Mouse (Mus musculus) midbrain, embryonic 12.5 days (tissue): ENCODE measurements around the gene Lsm12. TPM values are rescaled to one million over a fixed set of nuclear protein-coding genes. Genes with fewer than 3 reads are reported as not detected.

ENCODE experiments used
- ATAC-seq: fragments of 200-750 bp; cut with Nextera tagmentation; 2 replicates; pipeline ENCODE4 v1.8.0; 2017; ENCODE audit warnings: low read depth, moderate TSS enrichment, moderate library complexity; ENCODE audit not compliant: low FRiP score
- H3K27ac ChIP-seq: fragments of 300-500 bp; sonication (generic); replicated peaks from 2 replicates; pipeline ENCODE4 v1.5.1; 2016; ENCODE audit warnings: mild to moderate bottlenecking
- H3K27me3 ChIP-seq: fragments of 300-500 bp; sonication (generic); 2 replicates; pipeline ENCODE4 v1.6.1; 2016; ENCODE audit warnings: mild to moderate bottlenecking
- H3K36me3 ChIP-seq: fragments of 300-500 bp; sonication (generic); 2 replicates; pipeline ENCODE4 v1.6.1; 2016
- H3K4me1 ChIP-seq: fragments of 300-500 bp; sonication (generic); 2 replicates; pipeline ENCODE4 v1.6.1; 2016
- H3K4me2 ChIP-seq: fragments of 300-500 bp; sonication (generic); replicated peaks from 2 replicates; pipeline ENCODE4 v1.6.1; 2016; ENCODE audit warnings: mild to moderate bottlenecking, moderate library complexity
- H3K4me3 ChIP-seq: fragments of 300-500 bp; sonication (generic); 2 replicates; pipeline ENCODE4 v1.5.1; 2016; ENCODE audit warnings: mild to moderate bottlenecking
- H3K9ac ChIP-seq: fragments of 300-500 bp; sonication (generic); replicated peaks from 2 replicates; pipeline ENCODE4 v1.6.1; 2016; ENCODE audit warnings: mild to moderate bottlenecking, moderate library complexity
- H3K9me3 ChIP-seq: fragments of 300-500 bp; sonication (generic); 2 replicates; pipeline ENCODE4 v1.6.1; 2016; ENCODE audit warnings: mild to moderate bottlenecking
- WGBS: fragments of 180-500 bp; shearing (Covaris S2); methylation state at CpG from one replicate; pipeline ENCODE4 v1.1.7; 2016; 5-methylcytosine and 5-hydroxymethylcytosine counted together
- polyA plus RNA-seq: library from polyadenylated mRNA; unstranded; fragments of >200 nt; fragmentation: Nextera tagmentation; extraction: Ambion mirVana; gene quantifications from 2 replicates; pipeline ENCODE4 v1.2.1, GENCODE M21; 2016

Lsm12 gene
- polyA plus RNA-seq: 112 and 119 TPM in 2 replicates

DNA sequence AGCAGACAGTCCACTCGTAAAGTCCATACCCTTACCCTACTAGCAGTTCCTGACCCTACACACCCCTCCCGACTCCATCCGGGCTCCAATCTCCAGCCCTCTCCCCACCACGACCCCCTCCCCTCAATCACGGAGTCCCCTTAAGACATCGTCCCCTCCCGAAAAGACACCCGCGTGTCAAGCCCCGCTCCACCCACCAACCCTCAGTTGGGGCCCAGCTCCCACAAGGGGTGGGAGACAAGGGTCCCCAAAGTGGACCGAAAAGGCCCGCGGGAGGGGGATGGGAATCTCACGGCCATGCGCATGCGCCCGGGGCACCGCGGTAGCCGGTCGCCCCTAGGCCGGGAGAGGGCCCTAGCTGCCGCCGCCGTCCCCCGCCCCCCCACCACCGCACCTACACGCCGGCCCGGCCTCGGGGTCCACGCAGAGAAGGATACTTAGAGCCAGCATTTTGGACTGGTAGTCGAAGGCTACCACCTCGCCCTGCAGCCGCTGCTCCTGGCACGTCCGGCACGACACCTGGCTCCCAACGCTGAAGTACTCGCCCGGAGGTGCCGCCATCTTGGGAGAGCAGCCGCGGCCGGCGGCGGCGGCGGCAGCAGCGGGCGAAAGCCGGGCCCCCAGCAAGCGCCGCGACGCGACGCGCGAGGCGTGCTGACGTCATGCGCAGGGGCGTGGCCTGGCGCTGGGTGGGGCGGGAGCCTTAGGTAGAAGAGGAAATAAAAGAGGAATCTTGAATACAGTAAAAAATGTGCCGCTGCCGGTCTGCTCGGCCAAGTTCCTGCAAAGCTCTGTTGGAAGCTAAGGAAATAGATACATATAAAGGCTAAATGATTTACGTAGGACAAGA lies at the start of gene Lsm12:
Gene Lsm12, minus strand, starts transcription at position 651 of the 850 bp plus-strand sequence.
- peak within 1 kb of the TSS; percentile 88 for H3K4me3 ChIP-seq
- no peaks in the 10 kb centered on the region for H3K27me3 ChIP-seq
- H3K4me1 ChIP-seq: peaks cover 21% of the 10 kb centered on the region
- no peaks in the 10 kb centered on the region for H3K9me3 ChIP-seq
- peak within 1 kb of the TSS; percentile 94 for H3K27ac ChIP-seq
- peaks cover 26% of the 10 kb centered on the region for H3K36me3 ChIP-seq
- peak within 1 kb of the TSS; percentile 84 for H3K4me2 ChIP-seq
- ATAC-seq: peak; percentile 88
- under 1% methylated on average over 63 of the region's 70 CpGs for WGBS
- H3K9ac ChIP-seq: peak within 1 kb of the TSS; percentile 91

DNA sequence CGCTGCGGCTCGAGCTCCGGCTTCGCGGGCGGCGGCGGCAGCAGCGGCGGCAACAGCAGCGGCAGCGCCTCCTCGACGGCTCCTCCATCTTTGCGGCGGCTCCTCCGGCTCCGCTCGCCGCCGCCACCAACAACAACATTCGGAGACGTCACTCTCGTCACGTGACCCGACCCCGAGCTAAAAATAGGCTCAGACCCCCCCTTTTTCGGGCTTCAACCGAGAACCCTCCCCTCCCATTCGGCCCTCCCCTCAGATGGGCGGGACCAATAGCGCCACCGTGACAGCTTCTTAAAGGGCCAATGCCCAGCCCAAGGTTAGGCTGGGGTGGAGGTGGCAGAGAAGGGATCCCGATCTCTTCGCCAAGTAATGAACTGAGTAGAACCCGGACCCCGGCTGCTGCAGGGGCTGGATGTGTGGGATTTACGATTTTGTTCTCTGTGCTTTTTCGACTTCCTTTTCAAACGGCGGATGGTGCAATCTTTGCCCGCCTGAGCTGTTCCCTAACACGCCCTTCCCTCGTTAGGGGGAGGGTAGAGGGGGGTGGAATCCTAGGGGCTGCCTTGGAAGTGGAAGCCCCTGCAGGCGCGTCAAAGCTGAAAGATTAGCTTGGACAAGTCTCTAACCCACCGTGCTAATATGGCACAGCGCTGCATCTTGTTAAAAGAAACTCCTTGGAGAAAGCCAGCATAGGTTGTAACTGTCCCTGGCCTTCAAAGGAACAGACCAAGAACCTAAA lies 45.1 kb upstream of the Lsm12 start, which contains the start of gene Hdac5:
Gene Hdac5, minus strand, starts transcription at position 161 of the 736 bp plus-strand sequence.
- Histone ChIP-seq H3K9me3 (no peaks in the 10 kb centered on the region), H3K27me3 (no peaks in the 10 kb centered on the region), H3K4me3 (peak within 1 kb of the TSS; percentile 95), H3K9ac (peak within 1 kb of the TSS; percentile 91), H3K27ac (peak within 1 kb of the TSS; percentile 95), H3K4me2 (peak within 1 kb of the TSS; percentile 80), H3K4me1 (peaks cover 43% of the 10 kb centered on the region), H3K36me3 (no peaks in the 10 kb centered on the region)
- peak; percentile 82 for ATAC-seq
- WGBS: under 1% methylated on average over 44 of the region's 49 CpGs

DNA sequence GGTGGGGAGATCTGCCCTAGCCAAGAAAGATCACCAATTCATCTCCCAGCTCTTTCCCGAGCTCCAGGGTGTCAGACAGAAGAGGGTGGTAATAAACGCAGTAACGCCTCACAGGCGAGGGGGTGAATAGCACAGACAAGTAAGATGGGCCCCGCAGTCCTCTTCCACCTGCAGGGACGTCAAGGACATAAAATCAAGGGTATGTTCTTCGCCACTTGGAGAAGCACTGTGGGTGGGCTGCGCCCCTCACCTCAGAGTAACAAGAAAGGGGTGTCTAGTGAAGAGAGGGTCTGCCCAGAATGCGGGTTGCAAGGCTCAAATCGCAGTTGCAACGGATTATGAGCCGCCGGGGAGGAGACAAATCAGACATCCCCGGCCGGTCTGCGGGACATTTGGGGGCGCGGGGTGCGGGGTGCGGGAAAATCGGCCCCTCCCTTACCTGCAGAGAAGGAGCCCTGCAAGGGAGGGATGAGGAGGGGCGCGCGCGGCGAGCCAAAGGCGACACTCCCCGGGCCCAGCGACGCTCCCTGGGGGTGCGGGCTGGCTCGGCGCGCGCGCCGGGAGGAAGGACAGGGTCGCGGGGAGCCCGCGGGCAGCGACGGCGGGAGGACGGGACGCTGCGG lies 44.3 kb upstream of the Lsm12 start:
- Histone ChIP-seq H3K4me3 (peak overlapping the region; percentile 95), H3K4me1 (peaks cover 50% of the 10 kb centered on the region), H3K36me3 (no peaks in the 10 kb centered on the region), H3K27me3 (no peaks in the 10 kb centered on the region), H3K9me3 (no peaks in the 10 kb centered on the region), H3K27ac (peak overlapping the region; percentile 95), H3K9ac (peak overlapping the region; percentile 91), H3K4me2 (peak overlapping the region; percentile 80)
- WGBS: under 1% methylated on average over 47 of the region's 47 CpGs
- peak; percentile 16; the same call in 1 of the 2 replicates for ATAC-seq

DNA sequence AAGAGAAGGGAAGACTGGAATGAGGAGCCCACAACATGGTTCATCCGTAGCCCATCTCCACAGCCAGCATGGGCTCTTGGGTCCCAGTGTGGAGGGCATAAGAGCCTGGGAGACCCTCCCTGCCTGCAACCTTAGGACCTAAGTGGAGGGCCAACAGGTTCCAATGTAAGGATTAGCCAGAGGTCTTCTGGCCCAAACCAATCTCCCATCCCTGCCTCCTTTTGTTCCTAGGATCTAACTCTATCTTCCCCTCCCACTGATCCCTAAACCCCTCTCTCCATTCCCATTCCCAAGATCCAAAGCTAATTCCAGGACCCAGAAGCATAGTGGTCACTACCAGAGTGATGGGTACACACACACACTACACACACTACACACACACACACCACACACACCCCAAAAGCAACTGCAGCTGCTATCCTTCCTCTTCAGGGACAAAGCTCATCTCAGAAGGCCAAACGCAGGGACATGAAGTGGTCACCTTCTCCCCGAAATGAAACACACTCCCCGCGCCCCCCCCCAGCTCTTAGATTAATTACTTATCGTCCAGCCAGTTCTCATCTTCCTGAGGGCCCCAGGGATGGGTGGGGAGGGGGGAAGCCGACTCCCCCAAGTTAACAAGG lies 43.7 kb upstream of the Lsm12 start:
- ATAC-seq: no peak
- peaks cover 57% of the 10 kb centered on the region for H3K4me1 ChIP-seq

DNA sequence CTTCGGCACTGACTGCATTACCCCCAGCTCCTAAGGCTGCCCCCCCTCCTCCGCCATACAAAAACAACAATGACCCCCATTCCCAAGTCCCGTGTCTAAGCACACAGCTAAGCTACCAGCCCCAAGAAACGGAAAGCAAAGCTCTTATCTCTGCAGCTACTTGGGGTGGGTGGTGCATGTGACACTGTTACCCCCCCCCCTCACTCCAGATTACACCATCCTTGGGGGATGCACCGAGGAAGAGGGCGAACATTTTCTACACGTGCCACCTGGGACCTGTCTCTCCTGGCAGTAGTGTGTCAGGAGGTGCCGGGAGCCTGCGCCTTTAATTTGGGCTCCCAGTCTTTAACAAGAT lies 43.1 kb upstream of the Lsm12 start:
- Histone ChIP-seq H3K4me1 (peaks cover 61% of the 10 kb centered on the region), H3K27me3 (no peaks in the 10 kb centered on the region), H3K9ac (peak overlapping the region; percentile 91), H3K36me3 (0 out of 2 replicates have a peak, but pooled peaks cover 8% of the 10 kb centered on the region), H3K4me2 (peak overlapping the region; percentile 80), H3K9me3 (no peaks in the 10 kb centered on the region), H3K27ac (peak overlapping the region; percentile 95), H3K4me3 (peak overlapping the region; percentile 95)
- 15% methylated on average over 9 of the region's 9 CpGs for WGBS
- no peak for ATAC-seq

More for the DNA sequence above, 43.7 kb upstream of the Lsm12 start:
- peak overlapping the region; percentile 95 for H3K27ac ChIP-seq
- H3K27me3 ChIP-seq: no peaks in the 10 kb centered on the region
- 8% methylated on average over 6 of the region's 7 CpGs for WGBS
- H3K9ac ChIP-seq: peak overlapping the region; percentile 91
- H3K4me2 ChIP-seq: peak overlapping the region; percentile 80
- 0 out of 2 replicates have a peak, but pooled peaks cover 2% of the 10 kb centered on the region for H3K36me3 ChIP-seq
- peak overlapping the region; percentile 95 for H3K4me3 ChIP-seq
- H3K9me3 ChIP-seq: no peaks in the 10 kb centered on the region

DNA sequence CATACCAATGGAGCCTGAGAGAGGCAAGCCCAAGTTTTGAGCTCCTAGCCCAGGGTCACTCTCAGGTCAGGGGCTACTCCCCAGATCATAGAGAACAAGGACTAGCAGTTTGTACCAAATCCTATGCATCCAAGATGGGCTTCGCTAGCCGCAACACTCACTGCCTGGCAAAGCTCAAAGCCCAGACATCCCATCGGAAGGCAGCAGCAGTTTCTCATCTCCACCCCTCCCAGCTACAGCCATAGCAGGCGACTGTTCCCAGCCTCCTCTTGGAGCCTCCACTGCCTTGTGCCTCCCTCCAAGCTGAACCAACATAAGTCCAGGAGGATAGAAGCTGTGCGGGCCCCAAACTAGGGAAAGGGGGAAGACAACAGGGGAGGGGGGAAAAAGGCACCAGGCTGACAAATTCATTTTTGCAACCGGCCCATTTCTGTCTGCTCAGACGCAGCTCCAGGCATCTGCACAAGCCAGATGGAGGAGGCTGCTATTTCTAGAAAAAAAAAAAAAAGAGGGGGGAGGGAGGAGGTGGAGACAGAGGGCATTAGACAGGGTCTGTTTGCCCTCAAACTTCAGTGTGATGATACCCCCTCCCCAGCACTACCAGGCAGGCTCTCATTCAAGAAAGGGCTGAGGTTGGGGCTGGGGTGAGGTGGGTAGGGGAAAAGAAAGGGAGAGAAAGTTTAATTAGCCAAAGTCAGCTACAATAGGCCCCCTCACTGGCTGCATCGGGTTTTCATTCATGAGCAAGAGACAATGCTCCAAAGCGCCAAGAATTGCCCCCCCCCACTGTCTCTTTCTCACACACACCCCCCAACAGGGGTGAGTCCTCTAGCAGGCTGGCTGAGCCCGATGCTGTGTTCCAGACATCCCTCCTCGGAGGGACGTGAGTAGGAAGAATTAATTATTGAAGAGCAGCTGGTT lies 42.4 kb upstream of the Lsm12 start:
- H3K27me3 ChIP-seq: no peaks in the 10 kb centered on the region
- peak overlapping the region; percentile 91 for H3K9ac ChIP-seq
- 11% methylated on average over 12 of the region's 12 CpGs for WGBS
- peak overlapping the region; percentile 80 for H3K4me2 ChIP-seq
- peaks cover 61% of the 10 kb centered on the region for H3K4me1 ChIP-seq
- peak overlapping the region; percentile 95 for H3K27ac ChIP-seq
- H3K9me3 ChIP-seq: no peaks in the 10 kb centered on the region
- H3K36me3 ChIP-seq: 0 out of 2 replicates have a peak, but pooled peaks cover 8% of the 10 kb centered on the region
- peak; percentile 76 for ATAC-seq
- peak overlapping the region; percentile 95 for H3K4me3 ChIP-seq

DNA sequence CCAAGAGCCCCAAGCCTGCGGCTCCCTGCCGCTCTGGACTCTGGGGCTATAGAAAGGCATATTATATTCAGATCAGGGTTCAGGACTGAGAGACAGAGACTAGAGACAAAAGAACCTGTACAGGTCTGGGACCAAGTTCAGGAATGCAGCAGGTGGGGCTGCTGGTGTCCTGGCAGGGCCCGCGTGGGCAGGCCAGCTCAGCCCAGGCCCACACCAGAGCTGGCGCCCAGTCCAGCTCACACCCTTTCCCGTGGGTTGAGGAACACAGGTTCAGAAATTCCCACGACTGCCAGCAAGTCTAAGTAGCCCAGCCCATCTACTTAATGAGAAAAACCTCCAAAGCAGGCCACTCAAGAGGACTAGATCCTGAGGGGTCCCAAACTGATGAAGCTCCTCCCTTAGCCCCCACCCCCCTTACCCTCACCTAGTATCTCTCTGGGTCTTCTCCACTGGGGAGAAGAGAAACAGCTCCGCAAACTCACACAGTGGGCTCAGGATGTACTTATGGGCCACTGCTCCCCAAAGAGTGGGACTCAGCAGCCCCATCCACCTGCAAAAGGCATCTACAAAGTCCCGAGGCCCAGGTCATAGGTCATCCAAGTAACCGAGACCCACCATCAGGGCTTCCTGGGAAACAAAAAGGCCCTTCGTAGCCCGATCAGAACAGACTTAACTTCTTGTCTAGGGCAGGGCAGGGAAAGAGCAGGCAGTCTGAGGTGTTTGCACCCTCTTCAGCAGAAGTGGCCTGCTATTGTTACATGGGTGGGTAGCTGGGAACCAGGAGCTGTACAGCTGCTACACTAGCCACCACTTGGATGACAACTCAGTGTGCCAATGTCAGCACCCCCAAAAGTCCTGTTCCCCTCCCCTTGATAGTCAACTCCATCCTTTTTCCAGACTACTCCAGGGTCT lies 41.2 kb upstream of the Lsm12 start:
- Histone ChIP-seq H3K36me3 (peaks cover 18% of the 10 kb centered on the region; the same call in 1 of the 2 replicates), H3K9me3 (no peaks in the 10 kb centered on the region), H3K4me3 (peak overlapping the region; percentile 95), H3K4me2 (peak overlapping the region; percentile 80), H3K27ac (peak overlapping the region; percentile 95; the same call in 1 of the 2 replicates), H3K9ac (peak overlapping the region; percentile 91), H3K4me1 (peaks cover 61% of the 10 kb centered on the region), H3K27me3 (no peaks in the 10 kb centered on the region)
- no peak for ATAC-seq
- 52% methylated on average over 12 of the region's 12 CpGs for WGBS

DNA sequence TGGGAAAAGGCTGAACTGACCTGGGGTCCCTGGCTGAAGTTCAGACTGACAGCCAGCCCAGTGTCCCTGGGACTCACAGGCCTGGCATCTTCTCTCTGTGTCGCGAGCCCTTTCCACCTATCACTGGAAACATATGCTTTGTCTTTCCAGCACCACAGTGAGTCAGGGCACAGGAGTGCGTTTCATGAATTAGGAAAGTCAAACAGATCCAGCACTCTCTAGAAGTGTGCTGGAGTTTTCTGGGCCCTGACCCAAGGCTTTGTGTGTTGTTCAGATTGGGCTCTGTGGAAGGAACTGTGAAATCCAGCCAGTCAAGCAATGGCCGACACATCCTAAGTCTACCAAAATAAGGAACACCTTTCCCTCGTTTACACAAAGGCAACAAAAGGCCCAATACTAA lies 40.1 kb upstream of the Lsm12 start:
- no peaks in the 10 kb centered on the region for H3K27me3 ChIP-seq
- 69% methylated on average over 5 of the region's 5 CpGs for WGBS
- H3K9me3 ChIP-seq: no peaks in the 10 kb centered on the region
- peaks cover 58% of the 10 kb centered on the region for H3K4me1 ChIP-seq
- H3K9ac ChIP-seq: peak overlapping the region; percentile 37; the same call in 1 of the 2 replicates
- peak overlapping the region; percentile 39; the same call in 1 of the 2 replicates for H3K4me2 ChIP-seq
- peaks cover 29% of the 10 kb centered on the region for H3K36me3 ChIP-seq
- H3K4me3 ChIP-seq: no peak overlapping the region
- no peak for ATAC-seq
- H3K27ac ChIP-seq: no peak overlapping the region

DNA sequence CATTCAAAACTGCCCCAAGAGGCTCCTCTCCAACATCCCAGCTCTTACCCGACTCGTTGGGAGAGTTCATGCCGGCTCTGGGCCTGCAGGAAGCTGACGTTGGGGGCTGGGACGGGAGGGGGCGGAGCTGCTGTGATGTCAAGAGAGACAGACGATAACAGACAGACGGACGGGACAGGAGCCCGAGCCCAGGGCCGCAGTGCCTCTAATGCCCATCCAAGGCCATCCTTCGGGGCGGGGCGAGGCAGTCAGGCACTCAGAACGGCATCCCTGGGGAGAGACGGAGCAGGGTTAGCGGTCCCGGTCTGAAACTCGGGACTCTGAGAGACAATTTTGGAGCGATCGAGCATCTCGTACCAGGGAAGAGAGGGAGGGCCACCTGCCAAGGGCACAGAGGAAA lies 39.6 kb upstream of the Lsm12 start:
- H3K9me3 ChIP-seq: no peaks in the 10 kb centered on the region
- 9% methylated on average over 22 of the region's 22 CpGs for WGBS
- H3K27me3 ChIP-seq: no peaks in the 10 kb centered on the region
- peak overlapping the region; percentile 37; the same call in 1 of the 2 replicates for H3K9ac ChIP-seq
- H3K4me3 ChIP-seq: peak overlapping the region; percentile 17; the same call in 1 of the 2 replicates
- H3K27ac ChIP-seq: no peak overlapping the region
- peaks cover 63% of the 10 kb centered on the region for H3K4me1 ChIP-seq
- H3K36me3 ChIP-seq: peaks cover 29% of the 10 kb centered on the region
- ATAC-seq: no peak
- peak overlapping the region; percentile 39 for H3K4me2 ChIP-seq

DNA sequence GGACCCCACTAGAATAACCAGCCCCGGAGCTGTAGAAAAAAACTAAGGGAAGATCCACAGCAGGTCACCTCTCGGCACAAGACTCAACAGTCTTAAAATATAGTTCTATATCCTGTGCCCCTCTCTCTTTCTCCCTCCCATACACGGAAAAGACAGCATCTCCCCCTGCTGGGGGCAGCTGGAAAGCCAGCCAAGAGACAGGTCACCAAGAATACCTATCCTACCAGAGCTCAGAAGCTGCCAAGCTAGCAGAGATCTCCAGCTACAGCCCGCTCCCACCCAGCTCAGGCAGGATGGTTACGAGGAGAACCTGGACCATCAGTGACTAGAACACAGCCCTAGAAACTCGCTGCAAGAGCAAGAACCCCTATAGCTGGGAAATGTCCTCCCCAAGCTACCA lies 38.1 kb upstream of the Lsm12 start:
- H3K27me3 ChIP-seq: no peaks in the 10 kb centered on the region
- H3K4me2 ChIP-seq: no peak overlapping the region
- H3K27ac ChIP-seq: no peak overlapping the region
- H3K9me3 ChIP-seq: no peaks in the 10 kb centered on the region
- H3K36me3 ChIP-seq: peaks cover 30% of the 10 kb centered on the region
- peaks cover 67% of the 10 kb centered on the region for H3K4me1 ChIP-seq
- no peak overlapping the region for H3K4me3 ChIP-seq
- WGBS: 44% methylated on average over 6 of the region's 6 CpGs
- H3K9ac ChIP-seq: no peak overlapping the region; the same call in 1 of the 2 replicates
- no peak for ATAC-seq
